Mouse (Mus musculus): ENCODE data around the gene Actrt2. TPM values are rescaled to one million over a fixed set of nuclear protein-coding genes. Genes with fewer than 3 reads are reported as not detected.

The Actrt2 gene
- polyA plus RNA-seq, 1 experiment from 2014 or later = not detected

- Histone ChIP-seq H3K4me3 (ENCODE audit: low read depth, low read length) (peak overlapping the region; percentile 79), H3K27ac (ENCODE audit: low read depth, low read length) (peak overlapping the region; percentile 91; the same call in 1 of the 2 replicates), H3K9me3 (replicated peaks; ENCODE audit: control insufficient read depth, low read length) (no peaks in the 10 kb centered on the region), H3K27me3 (ENCODE audit: control insufficient read depth, insufficient read depth, low read length) (peaks cover 77% of the 10 kb centered on the region), H3K4me1 (ENCODE audit: control insufficient read depth, insufficient read depth, low read length) (peaks cover 17% of the 10 kb centered on the region), H3K4me2 (peak overlapping the region; percentile 85), H3K36me3 (ENCODE audit: control insufficient read depth, insufficient read depth, low read length) (no peaks in the 10 kb centered on the region), H3K9ac (ENCODE audit: low read depth, low read length) (peak overlapping the region; percentile 91)
- 5% methylated on average over 15 of the region's 15 CpGs for WGBS (ENCODE audit: insufficient replicate concordance)
- no peak for ATAC-seq (replicated peaks; ENCODE audit: insufficient number of reproducible peaks, low FRiP score, low TSS enrichment)
These were observed 29.3 kb downstream of the Actrt2 start for GRCm38 (mm10) chr4:154638320-154638886.

- WGBS (ENCODE audit: insufficient replicate concordance) = 3% methylated on average over 61 of the region's 73 CpGs
- H3K4me2 ChIP-seq = peak overlapping the region; percentile 85
- peak overlapping the region; percentile 91 for H3K9ac ChIP-seq (ENCODE audit: low read depth, low read length)
- H3K4me3 ChIP-seq (ENCODE audit: low read depth, low read length) = peak overlapping the region; percentile 79
- H3K9me3 ChIP-seq (replicated peaks; ENCODE audit: control insufficient read depth, low read length) = no peaks in the 10 kb centered on the region
- no peak for ATAC-seq (replicated peaks; ENCODE audit: insufficient number of reproducible peaks, low FRiP score, low TSS enrichment)
- H3K27ac ChIP-seq (ENCODE audit: low read depth, low read length) = peak overlapping the region; percentile 91
- no peaks in the 10 kb centered on the region for H3K36me3 ChIP-seq (ENCODE audit: control insufficient read depth, insufficient read depth, low read length)
- H3K27me3 ChIP-seq (ENCODE audit: control insufficient read depth, insufficient read depth, low read length) = peaks cover 77% of the 10 kb centered on the region
- peaks cover 20% of the 10 kb centered on the region for H3K4me1 ChIP-seq (ENCODE audit: control insufficient read depth, insufficient read depth, low read length)
These were observed 30.0 kb downstream of the Actrt2 start for GRCm38 (mm10) chr4:154637468-154638319.

GRCm38 (mm10) chr4:154636721-154637311, 30.9 kb downstream of the Actrt2 start, which contains the start of gene Prdm16:
Gene Prdm16 (minus strand): TSS chr4:154636873.
- Histone ChIP-seq H3K36me3 (ENCODE audit: control insufficient read depth, insufficient read depth, low read length) (no peaks in the 10 kb centered on the region), H3K27ac (ENCODE audit: low read depth, low read length) (peak within 1 kb of the TSS; percentile 91), H3K9ac (ENCODE audit: low read depth, low read length) (peak within 1 kb of the TSS; percentile 91), H3K4me3 (ENCODE audit: low read depth, low read length) (peak within 1 kb of the TSS; percentile 79), H3K9me3 (replicated peaks; ENCODE audit: control insufficient read depth, low read length) (no peaks in the 10 kb centered on the region), H3K4me2 (peak within 1 kb of the TSS; percentile 85), H3K4me1 (ENCODE audit: control insufficient read depth, insufficient read depth, low read length) (peaks cover 20% of the 10 kb centered on the region), H3K27me3 (ENCODE audit: control insufficient read depth, insufficient read depth, low read length) (peaks cover 74% of the 10 kb centered on the region)
- WGBS (ENCODE audit: insufficient replicate concordance) = 1% methylated on average over 47 of the region's 47 CpGs
- no peak for ATAC-seq (replicated peaks; ENCODE audit: insufficient number of reproducible peaks, low FRiP score, low TSS enrichment)

GRCm38 (mm10) chr4:154636053-154636433, 31.6 kb downstream of the Actrt2 start:
- H3K27ac ChIP-seq (ENCODE audit: low read depth, low read length) = peak overlapping the region; percentile 91
- peak overlapping the region; percentile 91 for H3K9ac ChIP-seq (ENCODE audit: low read depth, low read length)
- H3K36me3 ChIP-seq (ENCODE audit: control insufficient read depth, insufficient read depth, low read length) = no peaks in the 10 kb centered on the region
- H3K4me2 ChIP-seq = peak overlapping the region; percentile 85
- H3K27me3 ChIP-seq (ENCODE audit: control insufficient read depth, insufficient read depth, low read length) = peaks cover 78% of the 10 kb centered on the region
- no peaks in the 10 kb centered on the region for H3K9me3 ChIP-seq (replicated peaks; ENCODE audit: control insufficient read depth, low read length)
- peak; percentile 41 for ATAC-seq (replicated peaks; ENCODE audit: insufficient number of reproducible peaks, low FRiP score, low TSS enrichment)
- H3K4me3 ChIP-seq (ENCODE audit: low read depth, low read length) = peak overlapping the region; percentile 79
- H3K4me1 ChIP-seq (ENCODE audit: control insufficient read depth, insufficient read depth, low read length) = peaks cover 20% of the 10 kb centered on the region
- 2% methylated on average over 27 of the region's 30 CpGs for WGBS (ENCODE audit: insufficient replicate concordance)

- H3K27ac ChIP-seq (ENCODE audit: low read depth, low read length) = peak overlapping the region; percentile 91
- H3K9ac ChIP-seq (ENCODE audit: low read depth, low read length) = peak overlapping the region; percentile 91
- H3K36me3 ChIP-seq (ENCODE audit: control insufficient read depth, insufficient read depth, low read length) = no peaks in the 10 kb centered on the region
- no peaks in the 10 kb centered on the region for H3K9me3 ChIP-seq (replicated peaks; ENCODE audit: control insufficient read depth, low read length)
- peak overlapping the region; percentile 85 for H3K4me2 ChIP-seq
- ATAC-seq (replicated peaks; ENCODE audit: insufficient number of reproducible peaks, low FRiP score, low TSS enrichment) = peak; percentile 33; the same call in 1 of the 2 replicates
- WGBS (ENCODE audit: insufficient replicate concordance) = under 1% methylated on average over 94 of the region's 94 CpGs
- H3K4me1 ChIP-seq (ENCODE audit: control insufficient read depth, insufficient read depth, low read length) = peaks cover 25% of the 10 kb centered on the region
- peaks cover 75% of the 10 kb centered on the region for H3K27me3 ChIP-seq (ENCODE audit: control insufficient read depth, insufficient read depth, low read length)
- peak overlapping the region; percentile 79 for H3K4me3 ChIP-seq (ENCODE audit: low read depth, low read length)
These were observed 32.2 kb downstream of the Actrt2 start for GRCm38 (mm10) chr4:154635241-154636052.

- Histone ChIP-seq H3K4me2 (peak overlapping the region; percentile 85), H3K27ac (ENCODE audit: low read depth, low read length) (peak overlapping the region; percentile 29), H3K27me3 (ENCODE audit: control insufficient read depth, insufficient read depth, low read length) (peaks cover 73% of the 10 kb centered on the region), H3K9ac (ENCODE audit: low read depth, low read length) (peak overlapping the region; percentile 91), H3K4me1 (ENCODE audit: control insufficient read depth, insufficient read depth, low read length) (peaks cover 27% of the 10 kb centered on the region), H3K36me3 (ENCODE audit: control insufficient read depth, insufficient read depth, low read length) (no peaks in the 10 kb centered on the region), H3K4me3 (ENCODE audit: low read depth, low read length) (peak overlapping the region; percentile 79), H3K9me3 (replicated peaks; ENCODE audit: control insufficient read depth, low read length) (no peaks in the 10 kb centered on the region)
- WGBS (ENCODE audit: insufficient replicate concordance) = 5% methylated on average over 44 of the region's 44 CpGs
- no peak for ATAC-seq (replicated peaks; ENCODE audit: insufficient number of reproducible peaks, low FRiP score, low TSS enrichment)
These were observed 33.0 kb downstream of the Actrt2 start for GRCm38 (mm10) chr4:154634470-154635240.

GRCm38 (mm10) chr4:154634001-154634400, 33.7 kb downstream of the Actrt2 start:
- Histone ChIP-seq H3K9me3 (replicated peaks; ENCODE audit: control insufficient read depth, low read length) (no peaks in the 10 kb centered on the region), H3K4me2 (peak overlapping the region; percentile 85), H3K4me3 (ENCODE audit: low read depth, low read length) (peak overlapping the region; percentile 79), H3K9ac (ENCODE audit: low read depth, low read length) (peak overlapping the region; percentile 91), H3K27me3 (ENCODE audit: control insufficient read depth, insufficient read depth, low read length) (peaks cover 71% of the 10 kb centered on the region), H3K36me3 (ENCODE audit: control insufficient read depth, insufficient read depth, low read length) (no peaks in the 10 kb centered on the region), H3K4me1 (ENCODE audit: control insufficient read depth, insufficient read depth, low read length) (peaks cover 25% of the 10 kb centered on the region), H3K27ac (ENCODE audit: low read depth, low read length) (peak overlapping the region; percentile 12; the same call in 1 of the 2 replicates)
- WGBS (ENCODE audit: insufficient replicate concordance) = 23% methylated on average over 3 of the region's 3 CpGs
- ATAC-seq (replicated peaks; ENCODE audit: insufficient number of reproducible peaks, low FRiP score, low TSS enrichment) = no peak

Data from heart, embryonic 11.5 days (tissue).